Mouse (Mus musculus) urinary bladder, adult 18-20 months (tissue): Measurements from ENCODE around the gene Tsnaxip1.

Experiments
- DNase-seq, 2 experiments: peaks; one replicate each; pipeline ENCODE4 v3.0.0; 2022; ENCODE audit warnings: low spot score in 2 of 2, mixed read lengths in 2 of 2

Tsnaxip1 gene

GRCm38 (mm10) chr8:105860143-105860981 lies 32.8 kb downstream of the Tsnaxip1 start, which contains the start of gene Nutf2:
Gene Nutf2 (plus strand): TSS chr8:105860580.
- peak; percentile 81 to 96 for DNase-seq

- DNase-seq: no peak
These were observed 34.4 kb downstream of the Tsnaxip1 start for GRCm38 (mm10) chr8:105861951-105862350.

- DNase-seq: no peak
These were observed 39.0 kb downstream of the Tsnaxip1 start for GRCm38 (mm10) chr8:105866364-105867029.

- DNase-seq: no peak
These were observed 46.8 kb downstream of the Tsnaxip1 start for GRCm38 (mm10) chr8:105874301-105874700.

GRCm38 (mm10) chr8:105880754-105881520 lies 53.4 kb downstream of the Tsnaxip1 start, which contains the start of gene Edc4:
Gene Edc4 (plus strand): TSS chr8:105880881.
- DNase-seq: peak; percentile 66 to 91

- DNase-seq: no peak
These were observed 62.4 kb downstream of the Tsnaxip1 start for GRCm38 (mm10) chr8:105889756-105890465.

- no peak for DNase-seq
These were observed 63.3 kb downstream of the Tsnaxip1 start for GRCm38 (mm10) chr8:105890870-105891269.

- DNase-seq: peak in 1 of 2 experiments; percentile 18
These were observed 64.9 kb downstream of the Tsnaxip1 start for GRCm38 (mm10) chr8:105892432-105892831.

GRCm38 (mm10) chr8:105893339-105893738 lies 65.8 kb downstream of the Tsnaxip1 start, which contains the start of gene Nrn1l:
Gene Nrn1l (plus strand): TSS chr8:105893567.
- peak; percentile 26 to 35 for DNase-seq
